Mouse (Mus musculus): ENCODE data around the gene Atn1. TPM values are rescaled to one million over a fixed set of nuclear protein-coding genes. Genes with fewer than 3 reads are reported as not detected.
A peak's percentile ranks its signal among the peaks of the same experiment; 100 is the strongest.

Gene Atn1
- total RNA-seq (2012; rRNA removed) (1.6 and 1.7 TPM in 2 replicates), polyA plus RNA-seq (2012; ENCODE audit: insufficient read depth in 1 of 2, insufficient read length in 2 of 2, low read depth in 1 of 2, low replicate concordance in 2 of 2, missing spikeins in 1 of 2) (10 to 100 TPM in 1 of 2 experiments, not detected in 1; 43.2 TPM)

DNA sequence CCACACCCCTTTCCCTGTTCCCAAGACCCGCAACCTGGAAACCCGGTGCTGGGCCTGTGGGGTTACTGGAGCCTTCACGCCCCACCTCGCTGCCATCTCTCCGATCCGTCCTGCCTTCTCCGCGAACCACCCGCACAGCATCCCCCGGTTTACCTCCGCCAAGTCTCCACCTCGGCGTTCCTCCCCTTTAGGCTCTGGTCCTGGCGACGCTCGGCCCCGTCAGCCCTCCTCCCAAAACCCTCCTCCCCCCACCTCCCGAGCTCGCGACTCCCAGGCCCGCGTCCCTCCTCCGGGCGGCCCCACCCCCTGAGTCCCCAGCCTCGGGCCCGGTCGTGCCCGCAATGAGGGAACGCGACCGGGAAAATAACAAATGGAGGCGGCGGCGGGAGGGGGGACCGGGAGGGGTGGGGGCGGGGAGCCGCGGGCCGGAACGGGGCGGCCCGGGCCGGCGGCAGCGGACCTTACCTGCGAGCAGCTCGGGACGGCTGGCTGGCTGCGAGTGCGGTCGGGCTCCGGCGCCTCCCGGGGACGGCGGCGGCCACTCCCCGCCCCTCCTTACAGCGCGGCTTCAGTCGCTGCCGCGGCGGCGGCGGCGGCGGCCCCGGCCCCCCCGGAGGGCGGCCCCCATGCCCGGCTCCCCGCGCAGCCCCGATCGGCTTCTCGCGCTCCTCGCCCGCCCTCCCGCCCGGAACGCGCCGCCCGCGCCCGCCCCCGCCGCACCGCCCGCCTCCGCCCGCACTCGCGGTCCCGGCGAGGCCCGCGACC, at the start of gene Atn1, which contains the start of gene Gm45234:
Gene Atn1, minus strand, starts transcription at position 694 of the 765 bp plus-strand sequence.
Gene Gm45234, minus strand, starts transcription at position 191 of the 765 bp plus-strand sequence.
- Histone ChIP-seq H3K36me3 (ENCODE audit: control insufficient read depth in 1 of 2, insufficient read depth in 2 of 2, low read length in 2 of 2) (peaks cover 0 to 2% of the 10 kb centered on the region in 2 experiments; a peak in 1 of 4 replicates), H3K4me3 (ENCODE audit: control insufficient read depth in 1 of 2, insufficient read depth in 1 of 2, low read depth in 2 of 2, low read length in 2 of 2) (peak within 1 kb of the TSS; percentile 67 to 82), H3K27me3 (ENCODE audit: control insufficient read depth in 1 of 2, insufficient read depth in 2 of 2, low read length in 2 of 2) (no peaks in the 10 kb centered on the region), H3K27ac (ENCODE audit: control insufficient read depth, low read depth, low read length) (peak within 1 kb of the TSS; percentile 38), H3K9ac (ENCODE audit: control insufficient read depth, low read depth, low read length, poor library complexity, severe bottlenecking) (peak within 1 kb of the TSS; percentile 91), H3K9me3 (replicated peaks; ENCODE audit: insufficient read depth, low read length) (no peaks in the 10 kb centered on the region), H3K4me1 (ENCODE audit: control insufficient read depth in 1 of 2, insufficient read depth in 2 of 2, low read length in 2 of 2) (peaks cover 2 to 32% of the 10 kb centered on the region in 2 experiments; a peak in 3 of 4 replicates), H3K79me2 (ENCODE audit: control insufficient read depth, insufficient read depth, low read length, poor library complexity) (peaks cover 14% of the 10 kb centered on the region)
- DNase-seq (ENCODE audit: low read depth, low spot score) = peak; percentile 75
- TF ChIP-seq CTCF (IDR thresholded peaks at IDR 0.05 in 2 of 3, conservative IDR thresholded peaks at IDR 0.05 in 1 of 3; ENCODE audit: control insufficient read depth in 1 of 3, insufficient read depth in 1 of 3, low read depth in 2 of 3, low read length in 3 of 3, poor library complexity in 1 of 3, severe bottlenecking in 1 of 3) (0 out of 6 replicates have a peak, but pooled peaks of 1 of the 3 experiments have one; percentile 1), SMC3 (IDR thresholded peaks at IDR 0.05; ENCODE audit: low read depth, low read length) (no peak; the same call in 1 of the 2 replicates), MAZ (IDR thresholded peaks at IDR 0.05; ENCODE audit: low read depth, low read length) (no peak), ZC3H11A (IDR thresholded peaks at IDR 0.05; ENCODE audit: low read depth, low read length) (no peak), HCFC1 (IDR thresholded peaks at IDR 0.05; ENCODE audit: low read depth, low read length) (peak; percentile 42), NELFE (IDR thresholded peaks at IDR 0.05; ENCODE audit: low read depth, low read length) (no peak), ETS1 (IDR thresholded peaks at IDR 0.05; ENCODE audit: low read depth, low read length) (no peak), JUND (IDR thresholded peaks at IDR 0.05; ENCODE audit: low read depth, low read length) (no peak), UBTF (IDR thresholded peaks at IDR 0.05; ENCODE audit: borderline replicate concordance, insufficient read depth, low read depth, low read length) (0 out of 2 replicates have a peak, but pooled peaks have one; percentile 12), BHLHE40 (IDR thresholded peaks at IDR 0.05; ENCODE audit: borderline replicate concordance, low read depth, low read length) (no peak)

DNA sequence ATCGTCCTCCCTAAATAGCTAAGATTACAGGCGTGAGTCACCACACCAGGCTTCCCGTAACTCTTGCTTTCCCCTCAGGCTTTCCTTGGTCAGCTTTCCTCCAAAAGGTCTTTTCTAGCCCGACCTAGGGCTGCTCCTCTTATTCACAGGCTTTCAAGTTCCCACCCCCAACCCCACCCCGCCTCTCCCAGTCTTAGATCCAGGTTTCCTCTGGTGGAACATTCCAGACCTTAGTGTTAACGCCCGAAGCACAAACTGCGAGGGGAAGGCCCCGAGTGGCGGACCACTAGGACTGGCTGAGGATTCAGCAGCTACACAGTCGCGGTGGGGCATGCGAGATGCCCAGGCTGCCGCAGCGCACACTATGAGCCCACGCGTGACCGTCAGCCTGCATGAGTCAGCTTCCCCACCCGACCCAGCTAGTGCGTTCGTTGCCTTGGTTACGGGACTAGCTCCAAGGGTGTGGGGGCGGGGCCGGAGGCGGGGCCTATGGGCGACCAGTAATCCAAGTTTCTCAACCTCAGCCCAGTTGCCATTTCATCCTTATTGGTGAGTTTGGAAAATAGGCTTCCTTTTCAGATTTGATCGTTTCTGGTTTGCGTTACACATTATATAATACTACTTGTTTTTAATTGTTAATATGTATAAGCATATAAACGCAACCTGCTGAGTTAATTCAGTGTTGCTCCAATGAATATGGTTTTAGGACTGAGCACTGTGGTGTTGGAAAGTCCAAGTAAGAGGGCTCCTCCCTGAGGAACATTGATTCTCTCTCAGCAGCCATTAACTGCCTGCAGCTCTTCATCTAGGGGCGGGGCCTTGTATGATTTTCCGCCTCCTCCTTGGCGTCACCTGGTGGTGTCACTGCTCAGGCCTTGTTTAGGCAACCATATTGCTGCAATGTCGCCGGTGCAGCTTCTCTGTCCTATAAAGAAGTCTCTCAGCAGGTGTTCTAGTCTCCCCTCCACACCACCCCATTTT, 49.3 kb upstream of the Atn1 start:
- Histone ChIP-seq H3K9me3 (replicated peaks; ENCODE audit: insufficient read depth, low read length) (no peaks in the 10 kb centered on the region), H3K9ac (ENCODE audit: control insufficient read depth, low read depth, low read length, poor library complexity, severe bottlenecking) (peak overlapping the region; percentile 73), H3K79me2 (ENCODE audit: control insufficient read depth, insufficient read depth, low read length, poor library complexity) (peaks cover 3% of the 10 kb centered on the region; the same call in 1 of the 2 replicates), H3K4me1 (ENCODE audit: control insufficient read depth in 1 of 2, insufficient read depth in 2 of 2, low read length in 2 of 2) (peaks cover 0 to 28% of the 10 kb centered on the region in 2 experiments; a peak in 2 of 4 replicates), H3K4me3 (ENCODE audit: control insufficient read depth in 1 of 2, insufficient read depth in 1 of 2, low read depth in 2 of 2, low read length in 2 of 2) (peak overlapping the region; percentile 61), H3K36me3 (ENCODE audit: control insufficient read depth in 1 of 2, insufficient read depth in 2 of 2, low read length in 2 of 2) (peaks cover 0 to 14% of the 10 kb centered on the region in 2 experiments; a peak in 2 of 4 replicates), H3K27ac (ENCODE audit: control insufficient read depth, low read depth, low read length) (peak overlapping the region; percentile 92), H3K27me3 (ENCODE audit: control insufficient read depth in 1 of 2, insufficient read depth in 2 of 2, low read length in 2 of 2) (no peaks in the 10 kb centered on the region)
- DNase-seq (ENCODE audit: low read depth, low spot score) = peak; percentile 96
- peak; percentile 58; the same call in 1 of the 2 replicates for TF ChIP-seq MAX (IDR thresholded peaks at IDR 0.05; ENCODE audit: low read length)
- TF ChIP-seq NELFE (IDR thresholded peaks at IDR 0.05; ENCODE audit: low read depth, low read length) = peak; percentile 45
- no peak for TF ChIP-seq ZKSCAN1 (IDR thresholded peaks at IDR 0.05; ENCODE audit: low read depth, low read length)
- peak; percentile 86; the same call in 1 of the 2 replicates for TF ChIP-seq MXI1 (IDR thresholded peaks at IDR 0.05; ENCODE audit: low read depth, low read length)
- TF ChIP-seq USF1 (IDR thresholded peaks at IDR 0.05; ENCODE audit: low read depth, low read length) = peak; percentile 35; the same call in 1 of the 2 replicates
- no peak; the same call in 1 of the 2 replicates for TF ChIP-seq ZMIZ1 (IDR thresholded peaks at IDR 0.05; ENCODE audit: low read depth, low read length)
- peak in 1 of 2 experiments; percentile 57; a peak in 2 of 4 replicates for TF ChIP-seq POLR2A (IDR thresholded peaks at IDR 0.05; ENCODE audit: control insufficient read depth in 1 of 2, insufficient read depth in 1 of 2, low read depth in 1 of 2, low read length in 2 of 2, poor library complexity in 1 of 2)
- 0 out of 2 replicates have a peak, but pooled peaks have one; percentile 6 for TF ChIP-seq NRF1 (IDR thresholded peaks at IDR 0.05; ENCODE audit: insufficient read depth, low read depth, low read length, poor library complexity, severe bottlenecking)
- TF ChIP-seq ELF1 (IDR thresholded peaks at IDR 0.05; ENCODE audit: low read depth, low read length) = peak; percentile 66; the same call in 1 of the 2 replicates
- 0 out of 2 replicates have a peak, but pooled peaks have one; percentile 5 for TF ChIP-seq RCOR1 (IDR thresholded peaks at IDR 0.05; ENCODE audit: low read depth, low read length)
- TF ChIP-seq TAL1 (IDR thresholded peaks at IDR 0.05; ENCODE audit: low read length) = no peak
- TF ChIP-seq SIN3A (IDR thresholded peaks at IDR 0.05; ENCODE audit: low read length) = peak; percentile 67
- TF ChIP-seq CTCF (IDR thresholded peaks at IDR 0.05 in 2 of 3, conservative IDR thresholded peaks at IDR 0.05 in 1 of 3; ENCODE audit: control insufficient read depth in 1 of 3, insufficient read depth in 1 of 3, low read depth in 2 of 3, low read length in 3 of 3, poor library complexity in 1 of 3, severe bottlenecking in 1 of 3) = peak in 1 of 3 experiments; percentile 25; a peak in 2 of 6 replicates
- TF ChIP-seq MYC (IDR thresholded peaks at IDR 0.05; ENCODE audit: low read depth, low read length) = 0 out of 2 replicates have a peak, but pooled peaks have one; percentile 31
- no peak for TF ChIP-seq ZC3H11A (IDR thresholded peaks at IDR 0.05; ENCODE audit: low read depth, low read length)
- no peak for TF ChIP-seq GABPA (IDR thresholded peaks at IDR 0.05; ENCODE audit: low read depth, low read length)
- TF ChIP-seq TBP (IDR thresholded peaks at IDR 0.05; ENCODE audit: low read depth, low read length) = peak; percentile 60
